Comparison of ENCODE assay signal across 22 mouse cellular contexts in genomic region chr1:78437150-78437549, GRCm38 (mm10). TPM values are rescaled to one million over a fixed set of nuclear protein-coding genes. Genes with fewer than 3 reads are reported as not detected.
DNase-seq lines count a peak whose midpoint lies in the region; ATAC-seq and TF ChIP-seq lines count a peak whose summit lies in the region.
"Had no signal": no experiment of that assay in that cellular context is flagged by ENCODE, and none has a peak within 500 bp of the region (broad histone marks: within the 10 kb centered on the region; RNA-seq: fewer than 3 reads in every experiment).

No protein-coding gene starts in this region.

- DNase-seq in heart, postnatal 4 days = no peak
- no peak for DNase-seq in kidney, adult 18-20 months
- no peak for DNase-seq in spleen, adult 2 months (ENCODE audit: low read depth in 1 of 2, low spot score in 2 of 2)
- DNase-seq in spleen, postnatal 36 days (ENCODE audit: low spot score in 2 of 2) = no peak
- DNase-seq in Muller cell, postnatal 12 days (ENCODE audit: inconsistent ontology term) = no peak
- DNase-seq: adrenal gland, adult 2 months; adrenal gland, postnatal 25 days; cerebellum, adult 18-20 months; cerebellum, adult 9-11 months; cerebellum, postnatal 36 days; gastrocnemius, postnatal 10 days had no signal

- 51% methylated on average over 3 of the region's 3 CpGs for WGBS in heart, embryonic 15.5 days
- 72% methylated on average over 3 of the region's 3 CpGs for WGBS in kidney, embryonic 15.5 days
- 80% methylated on average over 3 of the region's 3 CpGs for whole genome bisulfite sequencing in spleen, adult 2 months

- H3K9ac ChIP-seq in heart, embryonic 15.5 days = no peak overlapping the region
- H3K9ac ChIP-seq in kidney, embryonic 15.5 days = no peak overlapping the region
- H3K9ac ChIP-seq: embryonic facial prominence, embryonic 13.5 days; forebrain, embryonic 12.5 days; hindbrain, embryonic 12.5 days had no signal

- no peaks in the 10 kb centered on the region for H3K27me3 ChIP-seq in heart, embryonic 15.5 days
- H3K27me3 ChIP-seq in kidney, embryonic 15.5 days = no peaks in the 10 kb centered on the region
- H3K27me3 ChIP-seq in spleen, adult 2 months (ENCODE audit: control insufficient read depth, insufficient read depth, low read length) = no peaks in the 10 kb centered on the region
- H3K27me3 ChIP-seq: embryonic facial prominence, embryonic 13.5 days; forebrain, embryonic 12.5 days; hindbrain, embryonic 12.5 days; Patski had no signal

- H3K4me2 ChIP-seq in heart, embryonic 15.5 days = no peak overlapping the region
- no peak overlapping the region for H3K4me2 ChIP-seq in kidney, embryonic 15.5 days
- H3K4me2 ChIP-seq: embryonic facial prominence, embryonic 13.5 days; forebrain, embryonic 12.5 days; hindbrain, embryonic 12.5 days had no signal

- peak; percentile 66; the same call in 1 of the 2 replicates for ATAC-seq in heart, embryonic 15.5 days (replicated peaks; ENCODE audit: insufficient number of reproducible peaks, insufficient read depth, low FRiP score, low read depth)
- ATAC-seq in kidney, embryonic 15.5 days (replicated peaks; ENCODE audit: low FRiP score) = no peak
- ATAC-seq: forebrain, embryonic 16.5 days; hindbrain, embryonic 16.5 days; inflammation-experienced regulatory T-cells, adult 6 months; intestine, postnatal 0 days; Patski had no signal

- no peak overlapping the region for H3K4me3 ChIP-seq in heart, embryonic 15.5 days
- H3K4me3 ChIP-seq in kidney, embryonic 15.5 days (replicated peaks) = no peak overlapping the region
- H3K4me3 ChIP-seq in spleen, adult 2 months (ENCODE audit: extremely low read depth, insufficient read depth, insufficient read length) = no peak overlapping the region
- H3K4me3 ChIP-seq: embryonic facial prominence, embryonic 13.5 days; forebrain, embryonic 12.5 days; heart, embryonic 10.5 days; hindbrain, embryonic 12.5 days had no signal

- TF ChIP-seq POLR2A in spleen, adult 2 months (IDR thresholded peaks at IDR 0.05; ENCODE audit: low read depth, low read length) = no peak

- H3K4me1 ChIP-seq in heart, embryonic 15.5 days (replicated peaks) = peaks cover 8% of the 10 kb centered on the region
- peaks cover 12% of the 10 kb centered on the region; the same call in 1 of the 2 replicates for H3K4me1 ChIP-seq in kidney, embryonic 15.5 days
- peaks cover 9% of the 10 kb centered on the region; the same call in 1 of the 2 replicates for H3K4me1 ChIP-seq in spleen, adult 2 months (ENCODE audit: control insufficient read depth, insufficient read depth, insufficient read length)
- H3K4me1 ChIP-seq: forebrain, embryonic 12.5 days; heart, embryonic 10.5 days; hindbrain, embryonic 12.5 days had no signal

- peak overlapping the region; percentile 10 for H3K27ac ChIP-seq in heart, embryonic 15.5 days
- H3K27ac ChIP-seq in kidney, embryonic 15.5 days = peak overlapping the region; percentile 37; the same call in 1 of the 2 replicates
- peak overlapping the region; percentile 6; the same call in 1 of the 2 replicates for H3K27ac ChIP-seq in spleen, adult 2 months (ENCODE audit: insufficient read depth, low read length)
- H3K27ac ChIP-seq: embryonic facial prominence, embryonic 13.5 days; forebrain, embryonic 12.5 days; heart, embryonic 10.5 days; hindbrain, embryonic 12.5 days had no signal

- H3K36me3 ChIP-seq in heart, embryonic 15.5 days = 0 out of 2 replicates have a peak, but pooled peaks cover 14% of the 10 kb centered on the region
- H3K36me3 ChIP-seq in kidney, embryonic 15.5 days = peaks cover 37% of the 10 kb centered on the region
- peaks cover 8% of the 10 kb centered on the region for H3K36me3 ChIP-seq in spleen, adult 2 months (ENCODE audit: control insufficient read depth, insufficient read depth, low read length)

- H3K9me3 ChIP-seq in heart, embryonic 15.5 days (replicated peaks) = no peaks in the 10 kb centered on the region
- no peaks in the 10 kb centered on the region for H3K9me3 ChIP-seq in kidney, embryonic 15.5 days (replicated peaks)
- H3K9me3 ChIP-seq: embryonic facial prominence, embryonic 13.5 days; forebrain, embryonic 12.5 days; heart, embryonic 10.5 days; hindbrain, embryonic 12.5 days had no signal

- no peak for TF ChIP-seq CTCF in spleen, adult 2 months (IDR thresholded peaks at IDR 0.05; ENCODE audit: extremely low read depth, insufficient read depth, insufficient read length, insufficient replicate concordance)

RNA-seq across cellular contexts. Expression of gene Farsb, which starts 51.5 kb away (rescaled TPM):
- polyA plus RNA-seq in heart, embryonic 15.5 days (2015; fragmentation: Nextera tagmentation; extraction: Ambion mirVana) = 89.4 and 93.1 TPM in 2 replicates
- 10 to 100 TPM; 52.5 to 54.5 TPM for total RNA-seq in heart, postnatal 4 days (2021)
- 137 and 139 TPM in 2 replicates for polyA plus RNA-seq in kidney, embryonic 15.5 days (2015; fragmentation: Nextera tagmentation; extraction: Ambion mirVana)
- polyA plus RNA-seq in spleen, adult 2 months (2012; rRNA removed) = 6.6 and 8.7 TPM in 2 replicates
